Mouse (Mus musculus): Measurements from ENCODE around the gene Timm10b.

Gene Timm10b

DNA sequence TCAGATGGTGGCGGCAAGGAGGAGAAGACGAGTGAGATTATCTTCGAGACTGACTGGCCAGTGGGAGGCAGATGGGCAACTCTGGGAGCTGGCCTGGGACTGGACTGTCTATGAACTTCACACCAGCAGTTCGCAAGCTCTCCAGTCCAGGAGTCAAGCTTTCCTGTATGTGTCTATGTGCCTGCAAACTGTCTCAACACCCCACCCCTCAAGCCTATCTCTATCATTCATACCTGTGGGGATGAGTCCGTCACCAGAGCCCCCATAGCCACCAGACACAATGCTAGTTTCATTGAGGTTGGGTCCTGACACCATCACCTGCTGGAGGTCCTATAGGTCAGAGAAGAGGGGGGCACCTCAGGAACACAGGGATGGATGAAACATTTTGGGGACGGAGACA lies 1.1 kb upstream of the Timm10b start:
- in situ Hi-C loops (cut with MboI; ENCODE audit: unreplicated experiment in 2 of 2), result loop anchor here (5.0 to 10.0 kb wide), 2 partner anchors 99 to 176 kb away; partner anchors contain the start of genes Ilk (in 2 of the 2), Rrp8 (in 2 of the 2) and Mrpl17 (in 1 of the 2)

DNA sequence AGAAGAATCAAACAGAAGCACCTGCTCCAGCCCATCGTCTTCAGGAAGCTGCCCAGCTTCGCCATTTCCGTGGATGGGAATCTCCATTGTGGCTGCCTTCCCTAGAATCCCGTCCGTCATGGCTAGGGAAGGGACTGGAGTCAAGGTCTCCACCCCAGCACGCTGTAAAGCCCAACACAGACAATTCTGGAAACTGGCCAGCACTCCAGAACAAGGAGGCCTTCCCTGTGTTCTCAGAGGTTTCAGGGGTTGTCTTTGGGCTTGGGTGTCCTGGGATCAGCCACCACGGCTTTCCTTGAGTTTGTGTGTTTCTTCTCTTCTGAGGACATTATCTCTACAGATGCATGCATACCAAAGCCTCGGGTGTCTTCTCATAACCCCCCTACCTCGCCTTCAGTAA lies 552 bp upstream of the Timm10b start:
- in situ Hi-C loops (cut with MboI; ENCODE audit: unreplicated experiment in 2 of 2), result loop anchor here (5.0 to 10.0 kb wide), 2 partner anchors 98 to 175 kb away; partner anchors contain the start of genes Ilk (in 2 of the 2), Rrp8 (in 2 of the 2) and Mrpl17 (in 1 of the 2)

DNA sequence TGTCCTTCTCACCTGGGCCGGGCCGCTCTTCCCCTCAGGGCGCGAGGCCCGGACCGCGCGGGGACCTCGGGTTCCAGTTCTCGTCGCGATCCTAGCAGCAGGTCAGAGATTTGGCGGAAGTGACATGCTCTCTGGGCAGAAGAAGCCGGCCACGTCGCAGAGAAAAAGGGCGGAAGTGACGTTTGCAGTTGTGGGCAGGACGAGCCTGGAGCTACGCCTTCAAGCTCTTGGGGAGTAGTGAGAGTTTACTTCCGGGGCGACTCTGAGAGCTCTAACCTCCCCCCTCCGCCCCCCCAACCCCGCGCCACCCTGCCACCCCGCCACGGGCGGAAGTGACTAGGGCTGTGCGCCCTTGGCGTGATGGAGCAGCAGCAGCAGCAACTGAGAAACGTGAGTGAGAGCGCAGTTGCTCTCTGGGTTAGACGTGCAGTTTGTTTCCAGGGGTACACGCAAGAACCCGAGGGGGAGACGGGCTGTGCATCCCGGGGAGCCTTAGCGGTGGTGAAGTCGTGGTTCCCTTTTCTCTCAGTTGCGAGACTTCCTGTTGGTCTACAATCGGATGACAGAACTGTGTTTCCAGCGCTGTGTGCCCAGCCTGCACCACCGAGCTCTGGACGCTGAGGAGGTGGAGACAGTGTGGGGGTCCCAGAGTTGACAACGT lies 507 bp downstream of the Timm10b start, which contains the start of the genes Arfip2 and Gm45799:
TSS of gene Arfip2 (minus strand) at position 184 of the 661 bp plus-strand sequence.
TSS of gene Gm45799 (plus strand) at position 320 of the 661 bp plus-strand sequence.
- in situ Hi-C loops (cut with MboI; ENCODE audit: unreplicated experiment in 2 of 2), result loop anchor here in 1 of 2 experiments (5.0 kb wide), 1 partner anchor 167 kb away; no protein-coding TSS in a partner anchor

DNA sequence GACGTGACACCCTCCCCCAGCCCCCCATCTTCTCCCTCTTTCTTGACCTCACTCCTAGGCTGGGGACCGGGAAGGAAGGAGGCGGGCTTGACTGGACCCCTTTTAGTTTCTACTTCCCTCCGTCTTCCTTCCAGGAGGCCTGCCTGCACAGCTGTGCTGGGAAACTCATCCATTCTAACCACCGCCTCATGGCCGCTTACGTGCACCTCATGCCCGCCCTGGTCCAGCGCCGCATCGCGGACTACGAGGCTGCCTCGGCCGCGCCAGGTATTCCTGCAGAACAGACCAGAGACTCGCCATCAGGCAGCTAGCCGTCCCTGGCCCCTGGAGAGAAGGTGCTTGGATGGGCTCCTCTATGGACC lies 1.0 kb downstream of the Timm10b start:
- in situ Hi-C loops (cut with MboI; ENCODE audit: unreplicated experiment in 2 of 2), result loop anchor here in 1 of 2 experiments (5.0 kb wide), 1 partner anchor 166 kb away; no protein-coding TSS in a partner anchor

DNA sequence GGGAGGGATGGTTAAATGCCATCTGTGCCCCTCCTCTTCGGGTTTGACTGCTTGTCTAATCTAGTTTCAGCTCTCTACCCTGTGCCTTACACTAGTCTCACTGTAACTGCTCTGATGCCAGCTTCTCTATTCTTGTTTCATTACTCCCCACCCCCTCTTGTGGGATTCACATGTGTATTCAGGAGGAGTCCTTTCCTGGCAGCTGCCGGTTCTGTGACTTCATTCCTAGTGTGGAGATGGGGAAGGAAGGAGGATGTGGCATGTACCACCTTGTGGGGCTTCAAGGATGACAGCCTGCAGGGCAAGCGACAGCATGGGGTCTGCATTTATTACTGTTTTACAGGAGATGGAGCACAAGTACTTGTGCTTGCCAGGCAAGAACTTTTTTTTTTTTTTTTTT lies 2.1 kb downstream of the Timm10b start:
- in situ Hi-C loops (cut with MboI; ENCODE audit: unreplicated experiment in 2 of 2), result loop anchor here in 1 of 2 experiments (5.0 kb wide), 1 partner anchor 165 kb away; no protein-coding TSS in a partner anchor

DNA sequence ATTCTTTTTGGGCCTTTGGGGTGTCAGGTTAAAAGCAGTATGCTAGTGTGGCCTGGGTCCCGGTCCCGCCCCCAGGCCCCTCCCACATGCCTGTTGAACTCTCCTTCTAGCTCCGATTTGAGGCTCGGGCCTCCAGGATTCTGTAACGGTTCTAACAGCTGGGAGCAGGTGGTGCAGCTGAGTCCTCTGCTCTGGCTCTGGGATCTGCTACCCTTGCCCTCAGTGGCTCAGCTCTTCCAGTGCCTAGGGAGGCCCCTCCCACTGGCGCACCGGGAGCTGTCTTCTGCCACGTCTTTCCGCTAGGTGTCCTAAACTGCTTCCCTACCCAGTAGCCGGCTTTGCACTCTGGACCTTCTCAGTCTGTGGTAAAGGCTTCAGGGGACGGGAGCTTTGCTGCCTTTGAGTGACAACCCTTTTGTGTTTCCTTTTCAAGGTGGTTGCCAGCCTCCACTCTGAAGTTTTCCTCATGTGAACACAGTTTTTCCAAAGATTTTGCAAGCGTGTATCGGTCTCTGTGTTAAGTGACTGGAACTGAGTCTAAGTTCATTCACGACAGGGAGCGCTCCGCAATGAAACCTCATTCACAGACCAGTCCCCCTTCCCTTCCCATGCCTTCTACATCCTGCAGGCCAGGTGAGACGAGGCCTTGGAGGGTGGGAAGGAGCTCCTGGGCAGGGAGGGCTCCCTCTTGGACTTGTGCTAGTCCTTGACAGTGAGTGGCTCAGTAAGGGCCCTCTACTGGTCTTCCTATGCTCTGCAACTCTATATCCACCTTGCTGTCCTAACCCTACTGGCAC lies 11.0 kb downstream of the Timm10b start, which contains the start of gene Dnhd1:
TSS of gene Dnhd1 (plus strand) at position 189 of the 797 bp plus-strand sequence.
- in situ Hi-C loops (cut with MboI; ENCODE audit: unreplicated experiment in 2 of 2), result no loop called here

DNA sequence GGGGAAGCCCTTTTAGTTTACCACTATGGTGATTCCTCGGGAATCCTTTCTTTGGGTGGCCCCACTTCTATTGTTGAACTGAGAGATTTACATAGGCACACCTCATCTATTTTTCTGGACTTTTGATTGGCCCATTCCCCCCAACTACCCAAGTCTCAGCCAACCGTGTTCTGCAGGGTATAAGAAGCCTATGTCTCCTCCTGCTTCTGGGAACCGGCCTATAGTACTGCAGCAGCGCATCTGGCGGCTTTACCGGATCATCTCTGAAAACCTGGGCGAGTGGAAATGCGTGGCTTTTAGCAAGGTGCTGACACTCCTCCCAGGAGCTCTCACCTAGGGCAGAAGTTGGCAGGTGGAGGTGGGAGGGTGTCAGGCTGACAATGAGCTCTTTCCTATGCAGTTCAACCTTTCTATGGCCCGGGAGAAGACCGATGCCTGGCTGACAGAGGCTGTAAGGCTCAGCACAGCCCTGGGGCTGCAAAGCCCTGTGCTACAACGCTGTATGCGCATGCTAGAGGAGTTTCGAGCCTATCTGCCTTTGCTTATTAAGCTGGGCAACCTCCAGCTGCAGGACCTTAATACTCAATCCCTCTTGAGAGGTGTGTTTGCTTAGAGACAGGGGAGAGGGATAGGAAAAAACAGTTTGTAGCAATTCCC lies 45.8 kb downstream of the Timm10b start:
- in situ Hi-C loops (cut with MboI; ENCODE audit: unreplicated experiment in 2 of 2), result no loop called here

DNA sequence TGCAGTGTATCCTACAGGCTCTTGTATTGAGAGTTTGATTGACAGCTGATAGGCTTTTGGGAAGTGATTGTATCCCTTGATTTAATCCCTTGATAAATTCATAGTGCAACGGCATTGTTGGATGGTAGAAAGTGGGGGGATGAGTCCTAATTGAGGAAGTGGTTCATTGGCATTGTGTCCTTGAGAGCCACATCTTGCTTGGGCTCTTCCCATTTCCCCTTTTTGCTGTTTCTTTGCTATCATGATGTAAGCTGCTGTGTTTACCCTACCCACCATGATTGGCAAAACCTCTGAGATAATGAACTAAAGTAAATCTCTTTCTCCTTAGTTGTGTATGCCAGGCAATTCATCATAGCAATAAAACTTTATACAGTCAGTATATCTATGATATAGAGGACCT lies 51.0 kb downstream of the Timm10b start:
- in situ Hi-C loops (cut with MboI; ENCODE audit: unreplicated experiment in 2 of 2), result no loop called here
